Mouse (Mus musculus): ENCODE data around the gene Gm11595. TPM values are rescaled to one million over a fixed set of nuclear protein-coding genes. Genes with fewer than 3 reads are reported as not detected.

Gm11595 gene
- not detected for polyA plus RNA-seq (2017; shearing (Covaris generic))

GRCm38 (mm10) chr11:99772813-99773212 lies at the start of gene Gm11595:
Gm11595 (minus strand) TSS chr11:99772913.

DNA sequence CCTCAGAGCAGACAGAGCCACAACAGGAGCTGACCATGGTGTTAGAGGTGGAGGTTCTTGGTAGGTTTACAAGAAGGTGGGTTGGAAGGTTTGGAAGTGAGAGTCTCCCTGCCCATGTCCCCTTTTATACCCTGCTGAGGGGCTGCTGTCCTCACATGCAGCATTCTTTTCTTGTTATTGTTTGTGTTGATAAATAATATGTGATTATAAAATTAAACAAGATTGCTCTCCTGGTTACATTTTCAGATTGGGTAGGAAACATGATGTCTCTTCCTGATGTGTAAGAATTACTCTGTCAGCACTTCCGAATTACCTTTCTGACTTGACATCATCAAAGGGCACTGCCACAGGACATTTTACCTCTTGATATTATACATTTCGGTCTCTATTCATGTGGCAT lies 42.9 kb upstream of the Gm11595 start, which contains the start of gene Gm11564:
Gm11564 (minus strand) TSS at position 101 of the 400 bp plus-strand sequence.

GRCm38 (mm10) chr11:99809792-99810191 lies 37.1 kb upstream of the Gm11595 start, which contains the start of gene Krtap4-13:
Krtap4-13 (minus strand) TSS chr11:99809892.

DNA sequence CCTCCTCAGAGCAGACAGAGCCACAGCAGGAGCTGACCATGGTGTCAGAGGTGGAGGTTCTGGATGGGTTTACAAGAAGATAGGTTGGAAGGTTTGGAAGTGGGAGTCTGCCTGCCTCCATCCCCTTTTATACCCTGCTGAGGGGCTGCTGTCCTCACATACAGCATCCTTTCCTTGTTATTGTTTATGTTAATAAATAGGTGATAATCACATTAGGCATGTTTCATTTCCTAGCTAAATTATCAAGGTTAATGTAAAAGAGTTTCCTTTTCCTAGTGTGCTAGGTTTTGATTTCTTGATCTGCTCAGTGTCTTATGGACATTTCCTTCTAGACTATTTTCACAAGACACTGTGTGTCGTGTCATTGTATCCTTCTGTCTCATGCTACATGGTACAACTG lies 31.6 kb upstream of the Gm11595 start, which contains the start of gene Gm11554:
Gm11554 (minus strand) TSS at position 101 of the 400 bp plus-strand sequence.

DNA sequence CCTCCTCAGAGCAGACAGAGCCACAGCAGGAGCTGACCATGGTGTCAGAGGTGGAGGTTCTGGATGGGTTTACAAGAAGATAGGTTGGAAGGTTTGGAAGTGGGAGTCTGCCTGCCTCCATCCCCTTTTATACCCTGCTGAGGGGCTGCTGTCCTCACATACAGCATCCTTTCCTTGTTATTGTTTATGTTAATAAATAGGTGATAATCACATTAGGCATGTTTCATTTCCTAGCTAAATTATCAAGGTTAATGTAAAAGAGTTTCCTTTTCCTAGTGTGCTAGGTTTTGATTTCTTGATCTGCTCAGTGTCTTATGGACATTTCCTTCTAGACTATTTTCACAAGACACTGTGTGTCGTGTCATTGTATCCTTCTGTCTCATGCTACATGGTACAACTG lies 26.1 kb upstream of the Gm11595 start, which contains the start of gene Gm11569:
Gm11569 (minus strand) TSS at position 101 of the 400 bp plus-strand sequence.

DNA sequence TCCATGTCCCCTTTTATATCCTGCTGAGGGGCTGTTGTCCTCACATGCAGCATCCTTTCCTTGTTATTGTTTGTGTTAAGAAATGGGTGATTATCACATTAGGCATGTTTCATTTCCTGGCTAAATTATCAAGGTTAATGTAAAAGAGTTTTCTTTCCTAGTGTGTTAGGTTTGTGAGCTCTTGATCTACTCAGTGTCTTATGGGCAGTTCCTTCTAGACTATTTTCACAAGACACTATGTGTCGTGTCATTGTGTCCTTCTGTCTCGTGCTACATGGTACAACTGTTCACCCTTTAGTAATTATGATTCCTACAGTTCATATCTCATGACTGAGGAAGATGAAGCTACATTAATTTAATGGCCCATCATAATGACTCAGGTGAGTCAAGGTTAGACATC lies 20.7 kb upstream of the Gm11595 start, which contains the start of gene Gm11596:
Gm11596 (minus strand) TSS at position 101 of the 400 bp plus-strand sequence.

DNA sequence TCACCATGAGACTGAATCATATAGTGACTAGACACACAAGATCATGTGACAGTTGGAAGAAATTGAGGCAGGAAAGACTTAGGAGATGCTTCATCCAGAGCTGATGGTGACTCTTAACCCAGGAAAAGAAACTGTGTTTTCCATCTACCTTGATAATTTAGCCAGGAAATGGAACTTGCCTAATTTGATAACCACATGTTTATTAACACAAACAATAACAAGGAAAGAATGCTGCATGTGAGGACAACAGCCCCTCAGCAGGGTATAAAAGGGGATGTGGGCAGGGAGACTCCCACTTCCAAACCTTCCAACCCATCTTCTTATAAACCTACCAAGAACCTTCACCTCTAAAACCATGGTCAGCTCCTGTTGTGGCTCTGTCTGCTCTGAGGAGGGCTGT lies 12.2 kb upstream of the Gm11595 start, which contains the start of gene Krtap4-9:
Krtap4-9 (plus strand) TSS at position 301 of the 400 bp plus-strand sequence.

DNA sequence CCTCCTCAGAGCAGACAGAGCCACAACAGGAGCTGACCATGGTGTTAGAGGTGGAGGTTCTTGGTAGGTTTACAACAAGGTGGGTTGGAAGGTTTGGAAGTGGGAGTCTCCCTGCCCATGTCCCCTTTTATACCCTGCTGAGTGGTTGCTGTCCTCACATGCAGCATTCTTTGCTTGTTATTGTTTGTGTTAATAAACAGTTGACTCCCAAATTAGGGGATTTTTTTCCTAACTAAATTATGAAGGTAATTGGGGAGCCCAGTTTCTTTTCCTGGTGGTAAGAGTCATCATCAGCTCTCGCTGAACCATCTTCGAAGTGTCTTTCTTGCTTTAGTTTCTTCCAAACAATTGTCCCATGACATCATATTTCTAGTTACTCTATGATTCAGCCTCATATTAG lies 7.9 kb upstream of the Gm11595 start, which contains the start of gene Krtap4-8:
Krtap4-8 (minus strand) TSS at position 101 of the 400 bp plus-strand sequence.

DNA sequence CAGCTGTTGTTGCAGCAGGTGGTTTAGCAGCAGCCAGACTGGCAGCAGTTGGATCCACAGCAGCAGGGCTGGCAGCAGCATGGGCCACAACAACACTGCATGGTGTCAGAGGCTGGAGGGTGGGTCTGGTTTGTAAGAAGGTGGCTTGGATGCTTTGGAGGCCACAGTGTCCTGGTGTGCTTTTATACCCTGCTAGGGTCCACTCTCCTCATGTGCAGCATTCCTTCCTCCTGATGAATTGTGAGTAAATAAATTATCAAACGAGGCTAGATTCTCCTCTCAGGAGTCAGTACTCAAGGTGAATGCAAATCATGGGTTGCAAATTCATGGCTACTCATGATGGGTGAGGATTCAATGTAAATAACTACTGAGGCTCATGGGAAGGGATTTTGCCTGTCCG lies 38.5 kb downstream of the Gm11595 start, which contains the start of gene Gm14180:
Gm14180 (minus strand) TSS at position 101 of the 400 bp plus-strand sequence.

Other genes starting within 250 kb of the Gm11595 start
- gene Krt40, start 229.8 kb downstream of the Gm11595 start, polyA plus RNA-seq (2017; shearing (Covaris generic)): not detected
- gene Krtap3-3, start 222.0 kb downstream of the Gm11595 start, polyA plus RNA-seq (2017; shearing (Covaris generic)): not detected
- gene Krtap3-2, start 216.1 kb downstream of the Gm11595 start, polyA plus RNA-seq (2017; shearing (Covaris generic)): not detected
- not detected for gene Gm11939, start 213.4 kb downstream of the Gm11595 start, polyA plus RNA-seq (2017; shearing (Covaris generic))
- gene Krtap3-1, start 206.3 kb downstream of the Gm11595 start, polyA plus RNA-seq (2017; shearing (Covaris generic)): not detected
- not detected for gene Krtap1-5, start 191.9 kb downstream of the Gm11595 start, polyA plus RNA-seq (2017; shearing (Covaris generic))
- not detected for gene Krtap1-4, start 189.3 kb downstream of the Gm11595 start, polyA plus RNA-seq (2017; shearing (Covaris generic))
- gene Krtap1-3, start 181.6 kb downstream of the Gm11595 start, polyA plus RNA-seq (2017; shearing (Covaris generic)): not detected
- not detected for gene Krtap9-3, start 174.8 kb downstream of the Gm11595 start, polyA plus RNA-seq (2017; shearing (Covaris generic))
- gene Gm11938, start 169.6 kb downstream of the Gm11595 start, polyA plus RNA-seq (2017; shearing (Covaris generic)): not detected
- gene Gm11937, start 162.7 kb downstream of the Gm11595 start, polyA plus RNA-seq (2017; shearing (Covaris generic)): not detected
- gene Krtap2-4, start 158.1 kb downstream of the Gm11595 start, polyA plus RNA-seq (2017; shearing (Covaris generic)): not detected
- gene Gm11562, start 152.5 kb downstream of the Gm11595 start, polyA plus RNA-seq (2017; shearing (Covaris generic)): not detected
- gene Krtap4-1, start 144.7 kb downstream of the Gm11595 start, polyA plus RNA-seq (2017; shearing (Covaris generic)): not detected
- not detected for gene Krtap4-2, start 137.8 kb downstream of the Gm11595 start, polyA plus RNA-seq (2017; shearing (Covaris generic))
- not detected for gene Krtap4-7, start 128.8 kb downstream of the Gm11595 start, polyA plus RNA-seq (2017; shearing (Covaris generic))
- gene Gm11555, start 122.7 kb downstream of the Gm11595 start, polyA plus RNA-seq (2017; shearing (Covaris generic)): not detected
- not detected for gene Gm11563, start 114.0 kb downstream of the Gm11595 start, polyA plus RNA-seq (2017; shearing (Covaris generic))
- gene Krtap4-6, start 107.0 kb downstream of the Gm11595 start, polyA plus RNA-seq (2017; shearing (Covaris generic)): not detected
- gene Gm14190, start 82.2 kb downstream of the Gm11595 start, polyA plus RNA-seq (2017; shearing (Covaris generic)): not detected
- not detected for gene Gm14180, start 38.6 kb downstream of the Gm11595 start, polyA plus RNA-seq (2017; shearing (Covaris generic))
- not detected for gene Krtap4-8, start 7.8 kb upstream of the Gm11595 start, polyA plus RNA-seq (2017; shearing (Covaris generic))
- gene Krtap4-9, start 12.3 kb upstream of the Gm11595 start, polyA plus RNA-seq (2017; shearing (Covaris generic)): not detected
- not detected for gene Gm11596, start 20.6 kb upstream of the Gm11595 start, polyA plus RNA-seq (2017; shearing (Covaris generic))
- gene Gm11569, start 26.0 kb upstream of the Gm11595 start, polyA plus RNA-seq (2017; shearing (Covaris generic)): not detected
- not detected for gene Gm11554, start 31.5 kb upstream of the Gm11595 start, polyA plus RNA-seq (2017; shearing (Covaris generic))
- gene Krtap4-13, start 37.0 kb upstream of the Gm11595 start, polyA plus RNA-seq (2017; shearing (Covaris generic)): not detected
- not detected for gene Gm11564, start 42.8 kb upstream of the Gm11595 start, polyA plus RNA-seq (2017; shearing (Covaris generic))
- gene 2300003K06Rik, start 65.2 kb upstream of the Gm11595 start, polyA plus RNA-seq (2017; shearing (Covaris generic)): not detected
- gene Krtap4-16, start 78.7 kb upstream of the Gm11595 start, polyA plus RNA-seq (2017; shearing (Covaris generic)): not detected
- gene Gm11568, start 85.0 kb upstream of the Gm11595 start, polyA plus RNA-seq (2017; shearing (Covaris generic)): not detected
- not detected for gene Gm11559, start 91.6 kb upstream of the Gm11595 start, polyA plus RNA-seq (2017; shearing (Covaris generic))
- gene Krtap9-1, start 100.5 kb upstream of the Gm11595 start, polyA plus RNA-seq (2017; shearing (Covaris generic)): not detected
- not detected for gene Gm11567, start 106.3 kb upstream of the Gm11595 start, polyA plus RNA-seq (2017; shearing (Covaris generic))
- gene Krtap31-1, start 135.0 kb upstream of the Gm11595 start, polyA plus RNA-seq (2017; shearing (Covaris generic)): not detected
- gene Gm11565, start 141.8 kb upstream of the Gm11595 start, polyA plus RNA-seq (2017; shearing (Covaris generic)): not detected
- not detected for gene Krtap31-2, start 163.4 kb upstream of the Gm11595 start, polyA plus RNA-seq (2017; shearing (Covaris generic))
- not detected for gene Krtap9-5, start 175.6 kb upstream of the Gm11595 start, polyA plus RNA-seq (2017; shearing (Covaris generic))
- gene Krtap29-1, start 206.1 kb upstream of the Gm11595 start, polyA plus RNA-seq (2017; shearing (Covaris generic)): not detected
- not detected for gene Krtap16-1, start 213.7 kb upstream of the Gm11595 start, polyA plus RNA-seq (2017; shearing (Covaris generic))
- not detected for gene Krtap17-1, start 221.1 kb upstream of the Gm11595 start, polyA plus RNA-seq (2017; shearing (Covaris generic))
- gene Krt33a, start 243.3 kb upstream of the Gm11595 start, polyA plus RNA-seq (2017; shearing (Covaris generic)): not detected

Measured in activated CD4-positive, CD25-positive, alpha-beta regulatory T cell, adult 9 weeks (primary cell).